In the genomic region with DNA sequence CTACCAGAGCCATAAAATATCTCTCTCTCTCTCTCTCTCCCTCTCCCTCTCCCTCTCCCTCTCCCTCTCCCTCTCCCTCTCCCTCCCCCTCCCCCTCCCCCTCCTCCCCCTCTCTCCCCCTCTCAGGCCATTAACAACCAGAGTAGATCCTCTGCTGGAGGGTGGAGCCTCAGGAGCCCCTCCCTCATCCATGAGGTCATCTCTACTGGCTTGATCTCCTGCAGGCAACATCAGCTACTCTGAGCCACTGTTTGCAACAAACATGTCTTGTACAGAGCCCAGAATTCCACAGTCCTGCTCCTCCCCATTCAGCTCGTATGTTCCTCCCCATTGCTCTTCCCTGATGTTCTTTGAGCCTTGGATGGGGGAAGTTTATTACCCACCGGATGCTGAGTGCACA, we compare ENCODE assay signal across 16 mouse cellular contexts.
"Had no signal": no experiment of that assay in that cellular context is flagged by ENCODE, and none has a peak within 500 bp of the region (broad histone marks: within the 10 kb centered on the region; RNA-seq: fewer than 3 reads in every experiment).

No protein-coding gene starts in this region.

- H3K9me3 ChIP-seq: limb, embryonic 12.5 days; limb, embryonic 15.5 days had no signal

- H3K4me3 ChIP-seq: limb, embryonic 12.5 days; limb, embryonic 15.5 days had no signal

- H3K27ac ChIP-seq: limb, embryonic 12.5 days; limb, embryonic 15.5 days; liver, embryonic 14.5 days had no signal

- H3K27me3 ChIP-seq: limb, embryonic 12.5 days; limb, embryonic 15.5 days had no signal

- H3K4me2 ChIP-seq: limb, embryonic 12.5 days; limb, embryonic 15.5 days; liver, embryonic 11.5 days; midbrain, embryonic 11.5 days had no signal

- H3K36me3 ChIP-seq: limb, embryonic 12.5 days; limb, embryonic 15.5 days had no signal

- H3K9ac ChIP-seq: limb, embryonic 12.5 days; limb, embryonic 15.5 days; liver, embryonic 14.5 days; liver, postnatal 0 days had no signal

- ATAC-seq: inflammation-experienced regulatory T-cells, adult 6 months; liver, postnatal 0 days had no signal

- DNase-seq: kidney, adult 18-20 months; kidney, adult 9 months; kidney, postnatal 14 days; kidney, postnatal 4 days; left cerebral cortex, postnatal 4 days; liver, postnatal 0 days; midbrain, embryonic 14.5 days; right cerebral cortex, postnatal 25 days; spleen, adult 18-20 months; thymus, postnatal 25 days had no signal

- H3K4me1 ChIP-seq: limb, embryonic 12.5 days; limb, embryonic 15.5 days had no signal
